Mouse (Mus musculus): ENCODE results near the gene Aoah.

Gene Aoah

GRCm38 (mm10) chr13:21082686-21083085 is 288.8 kb downstream of the Aoah start:
- no peak for DNase-seq

Measured in embryo, embryonic 11 days (tissue).